Mouse (Mus musculus): ENCODE data around the gene Tnrc6a.

The Tnrc6a gene

DNA sequence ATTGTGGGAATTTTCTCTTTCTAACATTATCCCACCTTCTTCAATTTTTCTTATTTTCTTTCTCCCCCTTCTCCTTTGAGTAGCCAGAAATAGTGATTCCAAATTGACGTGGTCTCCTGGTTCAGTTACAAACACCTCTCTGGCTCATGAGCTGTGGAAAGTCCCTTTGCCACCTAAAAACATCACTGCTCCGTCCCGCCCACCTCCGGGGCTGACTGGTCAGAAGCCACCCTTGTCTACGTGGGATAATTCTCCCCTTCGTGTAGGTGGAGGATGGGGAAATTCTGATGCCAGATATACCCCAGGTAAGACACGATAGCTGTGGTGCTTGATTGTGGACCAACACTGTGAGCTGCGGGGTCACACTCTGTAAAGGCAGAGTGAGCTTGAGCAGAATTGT is 66.1 kb downstream of the Tnrc6a start:
- DNase-seq (ENCODE audit: low read depth), result no peak

- no peak for DNase-seq (ENCODE audit: low read depth)
These were observed 68.0 kb downstream of the Tnrc6a start for GRCm38 (mm10) chr7:123191731-123192130.

GRCm38 (mm10) chr7:123193201-123193600 is 69.5 kb downstream of the Tnrc6a start:
- no peak for DNase-seq (ENCODE audit: low read depth)

- no peak for DNase-seq (ENCODE audit: low read depth)
These were observed 71.0 kb downstream of the Tnrc6a start for GRCm38 (mm10) chr7:123194696-123195095.

- no peak for DNase-seq (ENCODE audit: low read depth)
These were observed 72.7 kb downstream of the Tnrc6a start for GRCm38 (mm10) chr7:123196432-123196831.

DNA sequence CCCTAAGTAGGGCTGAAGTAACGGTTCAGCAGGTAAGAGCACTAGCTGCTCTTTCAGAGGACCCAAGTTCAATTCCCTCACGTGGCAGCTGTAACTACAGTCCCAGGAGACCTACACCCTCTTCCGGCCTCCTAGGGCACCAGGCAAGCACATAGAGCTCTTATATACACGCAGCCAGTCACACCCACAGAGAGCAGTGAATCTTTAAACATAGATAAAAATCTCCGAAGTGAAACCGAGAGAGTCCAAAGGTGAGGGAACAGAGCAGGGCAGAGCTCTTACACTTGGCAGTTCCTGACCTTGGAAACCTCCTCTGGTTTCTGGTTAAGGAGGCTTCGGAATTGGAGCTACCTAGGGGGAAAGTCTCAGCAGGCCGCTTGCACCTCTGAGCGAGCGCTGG is 75.0 kb downstream of the Tnrc6a start:
- no peak for DNase-seq (ENCODE audit: low read depth)

DNA sequence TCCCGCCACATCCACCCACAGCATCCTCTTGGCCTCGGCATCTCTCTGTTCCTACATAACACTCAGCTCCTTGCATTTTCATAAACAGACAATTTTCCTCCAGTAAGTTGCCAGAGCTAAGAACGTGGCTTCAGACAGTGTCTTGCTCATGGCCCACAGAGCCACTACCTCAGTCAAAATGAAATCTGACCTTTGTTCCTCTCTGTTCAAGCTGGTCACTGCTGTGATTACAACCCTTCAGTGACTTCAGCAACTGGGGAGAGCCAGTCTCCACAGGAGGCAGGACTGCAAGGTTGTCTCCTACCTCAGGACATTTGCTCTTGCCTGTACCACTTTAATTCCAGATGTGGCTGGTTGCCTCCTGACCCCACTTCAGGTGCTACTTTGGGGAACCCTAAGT is 75.5 kb downstream of the Tnrc6a start:
- no peak for DNase-seq (ENCODE audit: low read depth)

DNA sequence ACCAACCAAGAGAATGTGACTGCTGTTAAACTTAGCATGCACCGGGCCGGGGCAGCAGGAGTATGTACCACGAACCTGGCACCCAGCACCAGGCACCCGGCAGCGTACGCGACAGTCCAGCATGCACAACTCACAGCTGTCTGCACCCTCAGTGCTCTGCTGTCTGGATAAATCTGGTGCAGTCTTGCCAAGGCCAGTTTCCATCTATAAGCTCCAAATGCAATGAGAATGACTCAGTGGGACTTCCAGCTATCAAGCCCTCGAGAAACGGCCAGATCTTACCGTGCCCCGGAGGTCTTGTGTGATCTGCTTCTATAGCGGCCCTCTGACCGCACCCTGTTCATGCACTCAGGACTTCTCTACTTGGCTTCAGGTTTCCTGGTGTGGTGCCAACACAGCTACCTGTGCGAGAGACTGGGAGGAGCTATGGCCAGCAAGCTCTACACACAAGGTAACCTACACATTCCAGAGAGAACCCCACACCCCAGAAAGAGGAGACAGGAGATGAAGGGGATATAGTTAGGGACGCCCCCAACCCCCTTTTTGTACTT is 76.0 kb downstream of the Tnrc6a start:
- DNase-seq (ENCODE audit: low read depth), result no peak

DNA sequence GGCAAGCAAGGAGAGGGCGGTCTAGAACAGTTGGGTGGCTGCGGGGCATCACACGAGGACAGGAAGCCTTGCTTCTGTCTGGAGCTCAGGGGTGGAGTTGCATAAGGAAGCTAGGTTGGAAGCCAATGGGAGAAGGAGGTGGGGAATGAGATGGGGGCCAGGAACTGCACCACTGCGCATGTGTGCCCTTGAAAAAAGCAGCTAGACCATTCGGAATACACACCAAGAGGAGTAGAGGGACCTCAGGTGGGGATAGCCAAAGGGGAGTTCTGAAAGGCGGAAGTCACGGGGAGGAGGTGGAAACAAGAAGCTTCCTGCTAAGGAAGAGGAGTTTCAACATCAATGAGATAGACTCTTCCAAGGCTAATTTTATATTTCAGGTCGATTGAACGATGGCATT is 77.0 kb downstream of the Tnrc6a start:
- no peak for DNase-seq (ENCODE audit: low read depth)

DNA sequence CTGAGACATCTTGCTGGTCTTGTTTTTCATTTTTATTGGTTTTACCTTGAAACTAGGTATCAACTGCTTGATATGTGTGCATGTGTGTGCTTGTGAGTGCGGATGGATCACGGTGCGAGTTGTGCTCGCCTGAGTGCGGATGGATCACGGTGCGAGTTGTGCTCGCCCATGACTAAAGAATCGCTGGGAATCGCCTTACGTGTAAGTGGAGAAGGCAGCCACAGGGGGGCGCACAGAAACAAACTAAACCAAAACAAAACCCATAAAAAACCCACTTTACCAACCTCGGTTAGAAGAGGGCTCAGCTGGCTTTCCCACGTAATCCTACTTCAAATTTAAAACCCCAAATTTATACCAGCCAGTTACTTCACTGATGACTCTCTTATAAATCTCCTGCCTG is 81.6 kb downstream of the Tnrc6a start:
- peak; percentile 66 for DNase-seq (ENCODE audit: low read depth)

GRCm38 (mm10) chr7:123207561-123207960 is 83.9 kb downstream of the Tnrc6a start:
- no peak for DNase-seq (ENCODE audit: low read depth)

- no peak for DNase-seq (ENCODE audit: low read depth)
These were observed 86.2 kb downstream of the Tnrc6a start for GRCm38 (mm10) chr7:123209864-123210263.

DNA sequence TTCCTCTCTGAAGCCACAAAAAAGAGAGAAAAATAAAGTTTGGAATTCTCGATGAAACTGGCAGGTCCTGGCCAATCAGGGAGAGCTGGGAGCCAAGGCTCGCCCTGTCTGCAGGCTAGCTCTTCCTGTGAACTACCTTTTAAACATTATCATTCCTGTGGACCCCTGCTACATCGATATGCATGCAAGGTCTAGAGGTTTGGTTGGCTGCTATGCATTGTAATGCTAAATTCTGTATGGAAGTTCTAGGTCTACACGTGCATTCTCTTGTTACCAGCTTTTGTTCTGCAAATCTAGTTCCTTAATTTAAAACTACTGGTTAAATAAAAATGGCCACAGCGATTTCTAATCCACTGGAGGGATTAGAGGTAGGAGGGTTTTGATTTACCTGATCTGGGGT is 87.8 kb downstream of the Tnrc6a start:
- no peak for DNase-seq (ENCODE audit: low read depth)

DNA sequence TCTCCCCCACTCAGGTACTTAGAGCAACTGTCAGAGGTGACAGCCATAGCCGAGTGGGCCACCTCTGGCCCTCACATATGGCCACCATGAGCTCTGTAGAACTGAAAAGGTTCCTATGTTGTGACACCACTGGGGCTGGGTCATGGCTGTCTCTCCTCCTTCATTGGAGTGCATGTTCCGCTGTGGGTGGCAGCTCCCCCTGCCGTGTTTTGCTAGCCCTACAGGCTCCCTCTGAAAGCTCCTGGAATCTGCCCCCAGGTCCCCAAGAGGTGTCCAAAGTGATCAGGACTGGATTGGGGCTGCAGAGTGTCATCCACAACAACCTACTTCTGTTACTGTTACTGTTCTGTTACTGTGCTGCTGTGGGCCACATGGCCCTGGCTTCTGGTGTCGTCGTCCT is 88.6 kb downstream of the Tnrc6a start:
- DNase-seq (ENCODE audit: low read depth), result no peak

DNA sequence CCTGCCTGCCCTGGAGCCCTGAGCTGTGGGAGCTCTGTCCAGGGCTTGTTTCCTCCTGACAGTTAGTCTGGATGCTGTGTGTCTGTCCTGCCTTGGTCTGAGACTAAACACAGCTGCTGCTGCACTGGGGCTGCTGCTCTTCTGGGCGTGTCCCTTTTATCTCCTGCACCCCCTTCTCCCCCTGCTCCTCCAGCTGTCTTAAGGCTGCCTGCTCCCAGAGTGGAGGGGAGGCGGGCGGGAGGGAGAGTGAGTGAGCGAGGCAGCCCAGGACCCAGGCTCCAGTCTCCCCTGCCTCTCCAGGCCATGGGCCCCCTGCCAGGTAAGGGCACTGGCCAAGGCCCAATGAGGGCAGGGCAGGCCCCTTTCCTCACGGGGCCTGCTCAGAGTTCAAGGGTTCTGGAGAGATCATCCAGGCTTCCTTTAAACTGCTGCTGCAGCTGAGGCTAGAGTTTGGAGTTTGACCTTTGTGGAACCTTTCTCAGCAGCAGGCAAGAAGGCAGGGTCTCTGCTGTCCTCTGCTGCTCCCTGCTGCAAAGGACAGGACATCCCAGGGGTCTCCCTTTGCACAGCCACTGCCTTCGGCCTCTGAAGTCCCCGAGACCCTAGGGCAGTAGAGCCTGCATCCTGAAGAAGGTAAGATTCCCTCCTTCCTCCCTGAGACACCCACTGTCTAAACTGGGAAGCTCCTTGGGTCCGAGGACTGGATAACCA is 90.8 kb downstream of the Tnrc6a start, which contains the start of gene Slc5a11:
TSS of gene Slc5a11 (plus strand) at position 416 of the 711 bp plus-strand sequence.
- no peak for DNase-seq (ENCODE audit: low read depth)

DNA sequence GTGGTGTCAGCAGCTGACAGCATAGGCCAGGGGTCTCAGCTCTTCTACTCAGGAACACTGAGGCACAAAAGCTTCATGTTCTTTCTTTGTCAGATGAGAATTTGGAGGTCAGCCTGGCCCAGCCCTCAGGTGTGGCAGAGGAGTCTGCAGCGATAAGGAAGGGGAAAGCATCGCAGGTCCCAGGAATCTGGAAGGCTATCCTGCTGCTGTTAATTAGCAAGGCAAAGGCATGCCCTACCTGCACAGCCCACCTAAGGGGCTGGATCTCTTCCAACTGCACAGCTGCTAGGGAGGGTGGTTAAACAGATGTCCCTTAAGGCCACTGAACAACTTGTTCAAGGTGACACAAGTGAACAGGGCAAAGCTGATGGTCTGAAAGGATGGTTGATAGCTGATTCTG is 91.5 kb downstream of the Tnrc6a start:
- DNase-seq (ENCODE audit: low read depth), result no peak

DNA sequence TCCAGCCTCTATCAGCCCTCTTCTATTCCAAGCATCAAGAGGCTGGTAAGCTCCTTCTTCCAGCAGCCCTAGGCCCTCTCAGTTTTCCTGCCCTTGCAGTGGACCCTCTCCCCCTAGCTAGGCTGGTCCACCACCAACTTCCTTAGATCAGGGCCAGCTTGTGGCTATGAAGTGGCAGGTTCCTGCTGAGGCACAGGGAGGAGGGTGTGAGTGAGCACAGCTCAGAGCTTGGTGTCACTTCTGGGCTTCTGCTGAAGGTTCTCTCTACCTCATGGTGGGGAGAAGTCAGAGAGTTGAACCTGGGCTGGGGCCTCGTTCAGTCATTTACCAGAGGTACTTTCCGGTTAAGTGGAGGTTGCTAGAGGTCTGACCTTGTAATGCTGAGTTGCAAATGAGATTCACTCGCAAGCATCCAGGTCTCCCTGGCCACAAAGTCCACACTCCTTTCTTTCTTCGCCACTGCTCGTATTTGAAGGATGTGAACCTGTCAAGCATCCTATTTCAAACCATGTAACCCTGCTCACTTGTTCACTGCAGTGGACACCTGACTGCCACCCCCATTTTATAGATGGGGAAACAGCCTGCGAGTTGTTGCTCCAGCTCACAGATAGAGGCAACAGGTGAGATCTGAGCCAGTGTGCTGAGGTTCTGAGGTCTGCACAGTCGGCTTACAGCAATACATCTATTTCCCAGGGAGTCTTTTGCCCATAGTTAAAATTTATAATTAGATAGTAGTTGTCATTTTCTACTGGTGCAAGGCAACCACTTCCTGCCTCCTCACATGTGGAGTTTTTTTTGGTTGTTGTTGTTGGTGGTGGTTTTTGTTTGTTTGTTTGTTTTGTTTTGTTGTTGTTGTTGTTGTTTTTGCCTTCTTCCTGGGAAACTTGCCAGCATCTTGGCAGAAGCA is 94.0 kb downstream of the Tnrc6a start:
- no peak for DNase-seq (ENCODE audit: low read depth)

GRCm38 (mm10) chr7:123218620-123219019 is 94.9 kb downstream of the Tnrc6a start:
- no peak for DNase-seq (ENCODE audit: low read depth)

DNA sequence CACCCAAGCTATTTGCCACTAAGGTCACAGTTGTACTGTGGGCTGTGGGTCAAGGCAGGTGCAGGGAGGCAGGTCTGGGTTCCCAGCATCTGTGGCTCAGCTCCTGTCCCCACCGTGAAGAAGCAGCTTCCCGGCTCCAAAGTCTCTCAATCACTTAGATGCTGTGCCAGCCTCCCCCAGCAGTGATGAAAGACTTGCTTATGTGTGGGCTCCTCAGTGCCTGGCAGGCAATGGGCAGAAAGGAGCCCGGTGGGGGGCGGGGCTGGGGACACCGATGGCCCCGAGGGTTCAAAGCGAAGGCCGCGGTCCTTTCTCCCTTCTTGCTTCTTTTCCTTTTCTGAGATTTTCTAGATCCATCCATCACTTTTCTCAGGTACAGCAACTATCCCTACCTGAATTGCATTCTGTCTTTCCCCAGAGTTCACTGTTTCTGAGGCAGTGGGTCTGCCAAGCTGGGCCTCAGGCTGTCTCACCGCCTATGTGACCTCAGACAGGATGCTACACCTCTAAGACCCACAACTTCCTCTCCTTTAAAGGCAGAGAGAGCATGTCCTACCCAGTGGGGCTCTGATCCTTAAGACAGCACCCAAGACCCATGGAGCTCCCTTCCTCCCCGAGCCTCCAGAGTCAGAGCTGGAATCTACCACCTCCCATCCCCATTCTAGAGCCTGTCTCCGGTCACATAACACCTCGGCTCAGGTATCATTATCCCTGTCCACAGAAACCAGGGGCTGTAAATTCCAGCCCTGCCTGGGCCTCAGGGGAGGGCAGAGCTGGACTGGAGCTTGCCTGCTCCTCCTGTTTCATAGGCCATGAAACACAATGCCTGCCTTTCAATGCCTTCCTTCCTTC is 96.3 kb downstream of the Tnrc6a start:
- no peak for DNase-seq (ENCODE audit: low read depth)

DNA sequence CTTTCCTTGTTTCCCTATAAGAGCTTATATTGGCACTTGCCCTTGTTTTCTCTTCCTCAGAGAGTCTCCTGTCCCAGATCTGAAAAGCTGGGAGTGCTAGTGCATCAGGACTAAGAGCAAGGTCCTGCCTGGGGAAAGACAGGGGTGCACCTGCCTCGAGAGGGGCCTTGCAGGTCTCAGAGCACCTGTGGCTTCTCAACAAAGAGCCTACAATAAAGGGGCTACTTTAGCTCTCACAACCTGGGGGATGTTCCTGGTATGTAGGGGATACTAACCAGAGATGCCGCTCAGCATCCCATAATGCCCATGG is 96.9 kb downstream of the Tnrc6a start:
- no peak for DNase-seq (ENCODE audit: low read depth)

GRCm38 (mm10) chr7:123224076-123224475 is 100.4 kb downstream of the Tnrc6a start:
- no peak for DNase-seq (ENCODE audit: low read depth)

DNA sequence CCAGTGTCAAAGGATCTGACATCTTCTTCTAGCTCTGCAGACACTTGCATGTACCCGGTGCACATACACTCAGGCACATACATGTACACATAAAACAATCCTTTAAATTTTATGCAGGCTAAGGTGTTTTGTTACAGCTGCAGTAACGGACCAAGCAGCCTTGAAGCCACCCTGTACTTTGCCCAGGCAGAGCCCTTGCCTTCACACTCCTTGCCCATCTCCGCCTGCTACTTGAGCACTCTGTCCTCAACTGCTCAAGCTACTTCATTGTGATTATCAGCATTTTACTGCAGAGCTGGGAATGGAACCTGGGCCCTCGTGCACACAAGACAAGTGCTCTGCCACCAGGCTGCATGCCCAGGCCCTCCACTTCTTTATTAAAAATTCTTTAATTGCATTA is 101.5 kb downstream of the Tnrc6a start:
- DNase-seq (ENCODE audit: low read depth), result no peak
